19 mouse cellular contexts compared by ENCODE assay signal in genomic region chr9:99131119-99131518, GRCm38 (mm10). TPM values are rescaled to one million over a fixed set of nuclear protein-coding genes. Genes with fewer than 3 reads are reported as not detected.
DNase-seq lines count a peak whose midpoint lies in the region; ATAC-seq lines count a peak whose summit lies in the region.
"Had no signal": no experiment of that assay in that cellular context is flagged by ENCODE, and none has a peak within 500 bp of the region (broad histone marks: within the 10 kb centered on the region; RNA-seq: fewer than 3 reads in every experiment).

No protein-coding gene starts in this region.

- ATAC-seq in megakaryocyte, adult 5-6 weeks (ENCODE audit: poor library complexity, severe bottlenecking) = peak; percentile 15; the same call in 1 of the 2 replicates
- ATAC-seq in erythroid progenitor cell, adult 5-6 weeks (replicated peaks; ENCODE audit: low FRiP score, poor library complexity, severe bottlenecking) = no peak
- ATAC-seq: activated CD4-positive, CD25-positive, alpha-beta regulatory T cell, adult 4 months; forebrain, embryonic 14.5 days had no signal

- DNase-seq in 416B (ENCODE audit: low read depth) = peak; percentile 27
- peak; percentile 47 for DNase-seq in Muller cell, postnatal 12 days (ENCODE audit: inconsistent ontology term)
- peak; percentile 45 to 67 for DNase-seq in natural killer cell, adult 2 months (ENCODE audit: low spot score in 2 of 2)
- DNase-seq in left cerebral cortex, adult 11 months (ENCODE audit: low spot score) = no peak
- no peak for DNase-seq in layer of hippocampus, postnatal 25 days (ENCODE audit: extremely low spot score in 1 of 2, low spot score in 1 of 2)
- DNase-seq: adrenal gland, adult 8-10 months; cerebellum, adult 18-20 months; cerebellum, postnatal 25 days; heart, postnatal 4 days; kidney, adult 9 months; kidney, postnatal 25 days; left cerebral cortex, postnatal 4 days; midbrain, embryonic 14.5 days; thymus, adult 2 months; thymus, postnatal 4 days had no signal

RNA-seq across cellular contexts. Expression of gene Pik3cb, which starts 9.3 kb away (rescaled TPM):
- total RNA-seq in megakaryocyte, adult 5-6 weeks (2015) = 18.9 and 19.9 TPM in 2 replicates
- total RNA-seq in megakaryocyte, adult 5-6 weeks (2017) = 8.2 and 10.0 TPM in 2 replicates
- total RNA-seq in erythroid progenitor cell, adult 5-6 weeks (2015; ENCODE audit: low replicate concordance) = 15.5 and 21.3 TPM in 2 replicates
- 8.6 and 14.9 TPM in 2 replicates for total RNA-seq in erythroid progenitor cell, adult 5-6 weeks (2017; ENCODE audit: low replicate concordance)
- total RNA-seq in layer of hippocampus, postnatal 25 days (2021) = 10 to 100 TPM; 25.3 to 26.7 TPM

Comparison
In these comparisons a context has a peak if more than half of its experiments do, and no peak if none do; other contexts are left out.
1. DNase-seq: peak in 416B (single experiment), Muller cell, postnatal 12 days (single experiment) and natural killer cell, adult 2 months (2 of 2); none in left cerebral cortex, adult 11 months (single experiment) and layer of hippocampus, postnatal 25 days (0 of 2).